Mouse (Mus musculus): ENCODE data around the gene Krtap13. TPM values are rescaled to one million over a fixed set of nuclear protein-coding genes. Genes with fewer than 3 reads are reported as not detected.
A peak's percentile ranks its signal among the peaks of the same experiment; 100 is the strongest.

Krtap13 gene
- polyA plus RNA-seq, 1 experiment from 2014 or later = not detected

GRCm38 (mm10) chr16:88735391-88735790, 16.0 kb downstream of the Krtap13 start:
- Histone ChIP-seq H3K27me3 (ENCODE audit: insufficient read depth, low read length) (no peaks in the 10 kb centered on the region), H3K36me3 (ENCODE audit: insufficient read depth) (no peaks in the 10 kb centered on the region), H3K4me3 (ENCODE audit: low read depth, low read length) (no peak overlapping the region), H3K9me3 (ENCODE audit: low read depth, low read length) (no peaks in the 10 kb centered on the region), H3K9ac (no peak overlapping the region), H3K4me1 (ENCODE audit: insufficient read depth) (no peaks in the 10 kb centered on the region), H3K27ac (ENCODE audit: low read depth) (no peak overlapping the region), H3K4me2 (no peak overlapping the region)
- DNase-seq = peak; percentile 27
- peak; percentile 24; the same call in 1 of the 2 replicates for ATAC-seq (ENCODE audit: insufficient read depth)
- 47% methylated on average over 2 of the region's 2 CpGs for WGBS
- no peak for TF ChIP-seq CTCF (IDR thresholded peaks at IDR 0.05; ENCODE audit: low read depth)

DNA sequence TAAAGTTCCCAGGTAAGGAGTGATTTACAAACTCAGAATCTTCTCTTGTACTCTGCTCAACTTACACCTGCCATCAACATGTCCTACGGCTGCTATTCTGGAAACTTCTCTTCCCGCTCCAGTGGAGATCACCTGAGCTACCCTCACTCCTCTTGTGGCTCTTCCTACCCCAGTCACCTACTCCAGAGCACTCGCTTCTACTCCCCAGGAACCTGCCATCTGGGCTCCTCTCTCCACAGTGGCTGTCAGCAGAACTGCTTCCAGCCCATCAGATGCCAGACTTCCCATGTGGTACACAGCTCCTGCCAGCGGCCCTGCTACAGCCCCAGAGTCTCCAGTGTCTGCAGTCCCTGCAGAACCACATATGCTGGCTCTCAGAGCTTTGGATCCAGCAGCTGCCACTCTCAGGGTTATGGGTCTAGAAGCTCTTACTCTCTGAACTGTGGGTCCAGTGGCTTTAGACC, 22.6 kb downstream of the Krtap13 start, which contains the start of gene Krtap13-1:
Krtap13-1 (plus strand) TSS at position 51 of the 464 bp plus-strand sequence.
- Histone ChIP-seq H3K9ac (no peak within 1 kb of the TSS), H3K27ac (ENCODE audit: low read depth) (no peak within 1 kb of the TSS), H3K4me2 (no peak within 1 kb of the TSS), H3K27me3 (ENCODE audit: insufficient read depth, low read length) (no peaks in the 10 kb centered on the region), H3K36me3 (ENCODE audit: insufficient read depth) (no peaks in the 10 kb centered on the region), H3K4me1 (ENCODE audit: insufficient read depth) (no peaks in the 10 kb centered on the region), H3K4me3 (ENCODE audit: low read depth, low read length) (no peak within 1 kb of the TSS), H3K9me3 (ENCODE audit: low read depth, low read length) (no peaks in the 10 kb centered on the region)
- ATAC-seq (ENCODE audit: insufficient read depth) = no peak
- WGBS = 80% methylated on average over 4 of the region's 4 CpGs
- DNase-seq = no peak
- TF ChIP-seq CTCF (IDR thresholded peaks at IDR 0.05; ENCODE audit: low read depth) = no peak

- no peak for TF ChIP-seq CTCF (IDR thresholded peaks at IDR 0.05; ENCODE audit: low read depth)
- Histone ChIP-seq H3K9ac (no peak overlapping the region), H3K9me3 (ENCODE audit: low read depth, low read length) (no peaks in the 10 kb centered on the region), H3K4me1 (ENCODE audit: insufficient read depth) (no peaks in the 10 kb centered on the region), H3K4me3 (ENCODE audit: low read depth, low read length) (no peak overlapping the region), H3K27me3 (ENCODE audit: insufficient read depth, low read length) (no peaks in the 10 kb centered on the region), H3K27ac (ENCODE audit: low read depth) (no peak overlapping the region), H3K4me2 (no peak overlapping the region), H3K36me3 (ENCODE audit: insufficient read depth) (no peaks in the 10 kb centered on the region)
- 41% methylated on average over 1 of the region's 1 CpGs for WGBS
- ATAC-seq (ENCODE audit: insufficient read depth) (no peak), DNase-seq (no peak)
Measured at GRCm38 (mm10) chr16:88720031-88720430, 31.4 kb downstream of the Krtap13 start.

- H3K4me1 ChIP-seq (ENCODE audit: insufficient read depth) = no peaks in the 10 kb centered on the region
- H3K9ac ChIP-seq = no peak overlapping the region
- no peak overlapping the region for H3K27ac ChIP-seq (ENCODE audit: low read depth)
- H3K4me2 ChIP-seq = no peak overlapping the region
- H3K27me3 ChIP-seq (ENCODE audit: insufficient read depth, low read length) = no peaks in the 10 kb centered on the region
- H3K9me3 ChIP-seq (ENCODE audit: low read depth, low read length) = no peaks in the 10 kb centered on the region
- TF ChIP-seq CTCF (IDR thresholded peaks at IDR 0.05; ENCODE audit: low read depth) = no peak
- ATAC-seq (ENCODE audit: insufficient read depth) (no peak), DNase-seq (no peak)
- H3K36me3 ChIP-seq (ENCODE audit: insufficient read depth) = no peaks in the 10 kb centered on the region
- H3K4me3 ChIP-seq (ENCODE audit: low read depth, low read length) = no peak overlapping the region
Measured at GRCm38 (mm10) chr16:88716549-88716948, 34.9 kb downstream of the Krtap13 start.

DNA sequence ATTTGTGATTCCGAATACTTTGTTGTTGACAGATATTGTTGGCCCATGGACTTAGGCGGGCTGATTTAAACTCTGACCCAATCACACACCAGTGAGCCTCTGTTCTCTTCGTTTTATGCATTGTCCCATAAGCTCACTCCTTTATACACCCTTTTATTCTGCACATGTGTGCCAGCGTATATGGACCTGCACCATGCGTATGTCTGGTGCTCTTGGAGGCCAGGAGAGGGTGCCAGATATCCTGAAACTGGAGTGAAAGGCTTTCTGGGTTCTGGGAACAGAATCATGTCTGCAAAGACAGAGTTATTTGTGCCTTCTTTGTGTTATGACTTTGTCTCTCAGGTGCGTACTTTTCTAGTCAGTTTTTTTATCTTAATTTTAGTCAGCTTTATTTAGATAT, 40.2 kb downstream of the Krtap13 start:
- Histone ChIP-seq H3K36me3 (ENCODE audit: insufficient read depth) (no peaks in the 10 kb centered on the region), H3K4me1 (ENCODE audit: insufficient read depth) (no peaks in the 10 kb centered on the region), H3K4me3 (ENCODE audit: low read depth, low read length) (no peak overlapping the region), H3K27me3 (ENCODE audit: insufficient read depth, low read length) (no peaks in the 10 kb centered on the region), H3K27ac (ENCODE audit: low read depth) (no peak overlapping the region), H3K9me3 (ENCODE audit: low read depth, low read length) (no peaks in the 10 kb centered on the region), H3K4me2 (no peak overlapping the region), H3K9ac (no peak overlapping the region)
- no peak for ATAC-seq (ENCODE audit: insufficient read depth)
- WGBS = 78% methylated on average over 6 of the region's 6 CpGs
- DNase-seq = peak; percentile 4
- TF ChIP-seq CTCF (IDR thresholded peaks at IDR 0.05; ENCODE audit: low read depth) = no peak

DNA sequence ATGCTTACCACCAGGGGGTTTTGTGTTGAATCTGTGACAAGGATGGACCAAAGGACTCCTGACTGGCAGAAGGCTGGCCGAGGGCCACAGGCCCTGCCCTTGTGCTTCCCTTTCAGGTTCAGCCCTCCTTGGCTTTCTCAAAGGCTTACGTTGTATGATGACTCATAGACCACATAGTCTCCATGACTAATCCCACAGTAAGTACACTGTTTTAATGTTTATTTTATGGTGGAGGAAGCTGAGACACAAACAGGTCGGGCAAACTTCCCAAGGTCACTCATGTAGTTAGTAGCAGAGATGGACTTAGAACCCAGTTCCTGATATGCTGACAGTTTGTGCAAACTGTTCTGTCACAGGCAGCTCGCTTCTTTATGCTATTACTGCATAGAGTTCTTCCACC, 40.7 kb downstream of the Krtap13 start:
- no peak overlapping the region for H3K27ac ChIP-seq (ENCODE audit: low read depth)
- no peak overlapping the region for H3K4me2 ChIP-seq
- no peak for DNase-seq
- no peaks in the 10 kb centered on the region for H3K9me3 ChIP-seq (ENCODE audit: low read depth, low read length)
- ATAC-seq (ENCODE audit: insufficient read depth) = no peak
- no peaks in the 10 kb centered on the region for H3K36me3 ChIP-seq (ENCODE audit: insufficient read depth)
- WGBS = 64% methylated on average over 4 of the region's 4 CpGs
- no peaks in the 10 kb centered on the region for H3K27me3 ChIP-seq (ENCODE audit: insufficient read depth, low read length)
- H3K4me1 ChIP-seq (ENCODE audit: insufficient read depth) = no peaks in the 10 kb centered on the region
- H3K4me3 ChIP-seq (ENCODE audit: low read depth, low read length) = no peak overlapping the region
- no peak overlapping the region for H3K9ac ChIP-seq
- TF ChIP-seq CTCF (IDR thresholded peaks at IDR 0.05; ENCODE audit: low read depth) = no peak

GRCm38 (mm10) chr16:88707496-88708012, 43.9 kb downstream of the Krtap13 start, which contains the start of gene 2310061N02Rik:
Gene 2310061N02Rik, minus strand, starts transcription at chr16:88707962.
- Histone ChIP-seq H3K27ac (ENCODE audit: low read depth) (no peak within 1 kb of the TSS), H3K4me1 (ENCODE audit: insufficient read depth) (no peaks in the 10 kb centered on the region), H3K36me3 (ENCODE audit: insufficient read depth) (no peaks in the 10 kb centered on the region), H3K27me3 (ENCODE audit: insufficient read depth, low read length) (no peaks in the 10 kb centered on the region), H3K9ac (no peak within 1 kb of the TSS), H3K9me3 (ENCODE audit: low read depth, low read length) (no peaks in the 10 kb centered on the region), H3K4me2 (no peak within 1 kb of the TSS), H3K4me3 (ENCODE audit: low read depth, low read length) (no peak within 1 kb of the TSS)
- TF ChIP-seq CTCF (IDR thresholded peaks at IDR 0.05; ENCODE audit: low read depth) = no peak
- ATAC-seq (ENCODE audit: insufficient read depth) (no peak), DNase-seq (no peak)
- WGBS = 79% methylated on average over 10 of the region's 10 CpGs

Measured in lung, embryonic 14.5 days (tissue).